Mouse (Mus musculus) layer of hippocampus, postnatal 36 days (tissue): ENCODE measurements around the gene Tctex1d2. TPM values are rescaled to one million over a fixed set of nuclear protein-coding genes. Genes with fewer than 3 reads are reported as not detected.
"Not testable (repeated sequence)": the region's sequence is repeated elsewhere in the genome, so short reads cannot be mapped to it uniquely, and the experiment has no call there.

Source experiments
- DNase-seq, 2 experiments: peaks; one replicate each; pipeline ENCODE4 v3.0.0; 2022
- total RNA-seq, 2 experiments: library from RNA; stranded (reverse); gene quantifications; 2 replicates each; pipeline ENCODE4 v1.2.3; 2021

Gene Tctex1d2
- total RNA-seq, 2 experiments from 2014 or later = 12.0 to 13.2 TPM

DNA sequence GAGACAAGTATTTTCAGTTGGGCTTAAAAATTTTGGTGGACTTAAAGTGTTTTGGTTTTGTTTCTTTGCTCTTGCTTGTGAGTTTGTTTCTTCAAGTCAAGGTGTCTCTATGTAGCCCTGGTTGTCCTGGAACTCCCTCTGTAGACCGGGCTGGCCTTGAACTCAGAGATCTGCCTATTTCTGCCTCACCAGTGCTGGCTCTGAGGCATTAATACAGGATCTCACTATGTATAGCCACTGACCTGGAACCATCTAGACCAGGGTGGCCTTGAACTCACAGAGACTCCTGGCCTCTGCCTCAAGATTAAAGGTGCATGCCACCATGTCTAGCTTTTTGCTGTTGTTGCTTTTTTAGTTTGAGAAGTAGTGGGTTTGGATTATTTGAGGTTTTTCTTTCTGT is 12.4 kb downstream of the Tctex1d2 start:
- DNase-seq = no peak

DNA sequence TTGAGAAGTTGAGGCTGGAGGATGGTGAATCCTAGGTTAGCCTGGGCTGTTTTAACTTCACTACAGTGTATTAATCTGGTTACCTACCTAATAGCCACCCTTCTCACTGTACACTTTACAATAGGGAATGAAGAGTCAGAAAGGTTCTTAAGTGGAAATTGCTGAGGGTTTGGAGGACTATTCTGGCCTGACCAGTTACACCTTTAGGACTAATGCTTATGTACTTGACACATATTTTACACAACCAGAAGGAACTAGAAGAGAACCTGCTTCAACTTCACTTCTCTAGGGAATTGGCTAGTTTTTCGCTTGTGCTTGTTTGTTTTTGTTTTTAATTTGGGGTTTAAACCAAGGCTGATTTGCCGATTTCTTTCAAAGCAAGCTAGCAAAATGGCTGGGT is 13.6 kb downstream of the Tctex1d2 start:
- no peak for DNase-seq

DNA sequence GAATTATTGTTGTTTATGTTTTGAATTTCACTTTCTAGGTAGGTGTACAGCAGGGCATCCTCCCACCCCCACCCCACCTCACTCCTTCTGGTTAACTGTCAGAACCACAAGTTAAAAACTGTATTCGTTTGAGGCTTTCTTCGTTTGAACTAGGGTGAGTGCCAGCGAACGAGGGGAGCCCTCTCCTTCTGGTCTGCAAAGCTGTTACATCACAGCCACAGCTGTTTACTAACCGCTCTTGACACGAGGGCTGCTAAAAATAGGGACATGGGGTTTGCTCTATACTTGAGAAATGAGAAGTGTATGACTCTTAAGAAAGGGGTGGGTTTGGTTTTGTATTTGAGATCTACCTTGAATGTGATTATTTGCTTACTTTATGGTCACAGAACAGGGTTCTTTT is 14.6 kb downstream of the Tctex1d2 start:
- DNase-seq = no peak

DNA sequence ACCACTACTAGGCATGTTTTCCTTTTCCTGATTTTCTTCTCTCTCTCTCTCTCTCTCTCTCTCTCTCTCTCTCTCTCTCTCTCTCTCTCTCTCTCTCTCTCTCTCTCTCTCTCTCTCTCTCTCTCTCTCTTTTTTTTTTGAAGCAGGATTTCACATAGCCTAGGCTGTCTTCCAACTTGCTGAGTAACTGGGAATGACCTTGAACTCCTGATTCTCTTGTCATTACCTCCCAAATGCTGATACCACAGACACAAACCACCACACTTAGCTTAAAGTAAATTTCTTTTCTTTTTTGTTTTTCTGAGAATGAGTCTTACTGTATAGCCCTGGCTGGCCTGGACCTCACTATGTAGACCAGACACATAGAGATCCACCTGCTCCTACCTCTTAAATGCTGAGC is 15.2 kb downstream of the Tctex1d2 start:
- DNase-seq = no peak

DNA sequence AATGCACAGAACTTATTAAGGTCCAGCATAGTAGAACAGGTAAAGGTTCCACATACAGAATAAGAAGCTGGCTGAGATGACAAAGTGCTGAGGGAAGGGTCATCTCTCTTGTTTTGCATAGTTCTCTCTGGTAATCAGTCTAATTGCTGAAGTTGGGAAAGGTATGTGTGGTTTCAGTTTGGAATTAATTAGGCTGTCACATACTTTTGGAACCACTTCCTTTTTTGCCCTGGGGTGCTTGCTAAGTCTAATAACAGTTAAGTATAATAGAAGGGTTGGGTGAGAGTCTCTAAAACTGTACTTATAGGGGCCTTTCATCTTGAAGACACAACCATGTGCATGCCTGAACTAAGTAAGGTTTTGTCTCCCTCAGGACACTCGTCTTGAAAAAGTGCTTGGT is 17.2 kb downstream of the Tctex1d2 start:
- DNase-seq = no peak

DNA sequence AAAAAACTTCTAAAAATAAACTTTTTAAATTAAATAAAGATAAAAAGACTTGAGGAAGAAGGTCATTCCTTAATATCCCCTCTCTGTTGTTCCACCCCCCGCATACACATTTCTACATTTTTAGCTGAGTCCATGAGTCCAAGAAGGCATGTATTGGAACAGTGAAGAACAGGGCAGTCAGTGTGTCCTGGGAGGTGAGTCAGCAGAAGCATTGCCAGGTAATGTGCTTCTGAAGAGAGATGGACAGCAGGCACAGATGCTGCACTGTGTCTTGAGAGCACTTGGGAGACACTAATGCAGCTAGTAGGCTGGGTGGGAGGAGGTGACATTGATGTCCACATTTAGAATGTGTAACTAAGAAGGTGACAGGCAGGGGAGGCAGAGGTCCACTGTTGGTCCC is 17.8 kb downstream of the Tctex1d2 start:
- DNase-seq = no peak

DNA sequence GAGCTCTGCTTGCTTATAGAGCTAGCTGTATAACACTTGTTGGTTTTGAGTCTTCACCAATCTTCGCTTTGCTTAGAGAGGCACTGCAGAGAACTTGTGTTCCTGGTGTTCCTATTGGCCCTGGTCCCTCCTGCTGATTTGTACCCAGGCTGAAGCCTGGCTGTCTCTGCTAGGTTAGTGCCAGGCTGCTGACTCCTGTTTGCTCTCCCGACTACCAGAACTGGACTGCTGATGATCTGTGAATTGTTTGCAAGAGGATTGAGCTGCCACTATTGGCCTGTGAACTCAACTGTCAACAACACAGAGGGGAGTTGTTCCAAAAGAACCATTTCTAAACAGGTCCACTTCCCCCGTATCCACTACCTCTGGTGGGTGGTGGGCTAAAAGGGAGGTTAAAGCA is 21.9 kb downstream of the Tctex1d2 start:
- no peak for DNase-seq

DNA sequence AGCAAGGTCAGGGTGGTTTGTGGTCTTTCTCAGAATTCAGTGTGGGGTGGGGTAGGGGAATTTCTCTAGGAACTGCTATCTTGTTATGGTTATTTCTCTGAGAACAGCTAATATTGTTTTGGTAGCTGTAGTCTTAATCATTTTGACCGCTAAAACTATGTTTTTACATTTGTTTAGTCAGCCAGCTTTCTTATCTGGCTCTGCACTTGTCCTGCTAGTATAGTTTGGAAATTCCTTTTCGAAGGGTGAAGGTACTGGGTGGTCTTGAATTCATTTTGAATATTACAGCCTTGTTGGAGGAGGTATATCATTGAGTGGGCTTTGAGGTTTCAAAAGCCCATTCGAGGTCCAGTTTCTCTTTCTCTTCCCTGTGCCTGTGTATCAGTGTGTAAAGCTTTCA is 25.1 kb downstream of the Tctex1d2 start:
- DNase-seq = not testable (repeated sequence)

DNA sequence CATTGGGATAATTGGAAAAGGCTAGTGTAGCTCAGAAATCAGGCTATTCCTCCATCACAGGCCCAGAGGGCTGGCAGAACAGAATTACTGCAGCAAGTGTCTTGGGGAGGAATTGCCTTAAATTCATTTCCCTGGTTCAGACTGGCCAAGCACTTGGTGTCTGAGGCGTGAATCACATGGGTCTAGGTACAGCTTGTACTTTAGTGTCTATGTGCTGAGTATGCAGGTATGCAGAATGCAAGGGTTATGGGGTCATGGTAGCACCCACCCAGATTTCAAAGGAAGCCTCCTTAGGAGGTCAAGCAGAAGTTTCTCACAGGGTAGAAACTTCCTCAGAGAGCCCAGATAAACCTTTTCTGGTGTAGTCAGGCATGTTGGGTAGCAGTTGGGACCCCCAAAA is 26.1 kb downstream of the Tctex1d2 start:
- no peak for DNase-seq

DNA sequence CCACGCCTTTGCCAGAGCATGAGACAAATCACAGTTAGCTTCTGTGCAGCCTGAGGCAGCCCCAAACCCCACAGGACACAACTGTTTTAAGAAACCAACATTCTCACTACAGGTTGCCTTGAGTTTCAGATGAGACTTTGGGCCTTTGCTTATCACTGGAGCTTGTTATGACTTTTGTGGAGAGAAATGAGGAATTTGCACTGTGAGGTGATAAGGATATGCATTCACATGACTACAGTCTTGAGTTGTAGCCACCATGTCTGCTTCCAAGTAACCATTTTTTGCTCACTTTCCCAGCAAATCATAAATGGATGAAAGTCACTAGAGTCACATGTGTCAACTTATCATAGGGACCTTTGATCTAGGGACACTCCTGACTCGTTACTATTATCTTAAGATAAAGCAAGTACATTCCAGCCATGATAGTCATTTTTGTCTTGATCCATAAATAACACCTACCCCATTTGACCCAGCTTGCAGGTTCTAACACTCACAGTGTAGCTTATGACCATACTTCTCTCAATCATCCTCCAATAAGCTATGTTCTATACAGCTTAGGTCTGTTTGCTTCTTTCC is 27.1 kb downstream of the Tctex1d2 start:
- no peak for DNase-seq

DNA sequence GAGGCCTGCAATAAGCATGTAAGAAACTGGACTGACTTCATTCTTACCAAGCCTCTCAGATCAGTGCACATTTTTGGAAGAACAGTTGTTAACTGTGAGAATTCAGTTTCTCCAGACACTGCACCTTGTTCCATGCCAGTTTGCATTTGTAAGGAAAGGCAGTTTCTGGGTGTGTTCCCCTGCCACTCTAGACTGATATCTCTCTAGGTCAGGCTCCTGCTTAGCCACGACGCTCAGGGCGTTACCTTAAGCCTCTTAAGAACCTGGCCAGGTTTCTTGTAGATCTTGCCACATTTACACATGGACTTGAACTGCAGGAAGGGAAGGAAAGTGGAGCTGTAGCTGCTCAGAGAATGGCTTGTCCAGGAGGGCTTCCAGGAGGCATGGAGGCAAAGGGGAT is 30.2 kb downstream of the Tctex1d2 start:
- no peak for DNase-seq

DNA sequence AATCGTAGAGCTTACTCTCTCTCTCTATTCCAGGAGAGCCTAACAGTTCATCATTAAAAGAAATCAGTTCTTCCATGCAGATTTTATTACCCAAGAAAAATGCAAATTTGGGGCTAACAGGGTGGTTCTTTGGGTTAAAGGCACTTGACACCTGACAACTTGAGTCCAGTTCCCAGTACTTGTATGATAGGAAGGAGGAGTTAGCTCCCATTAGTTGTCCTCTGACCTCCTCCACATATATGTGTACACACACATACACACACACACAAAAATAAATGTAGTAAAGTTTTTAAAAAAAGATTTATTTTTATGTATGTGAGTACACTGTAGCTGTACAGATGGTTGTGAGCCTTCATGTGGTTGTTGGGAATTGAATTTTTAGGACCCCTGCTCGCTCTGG is 30.6 kb downstream of the Tctex1d2 start:
- DNase-seq = no peak

DNA sequence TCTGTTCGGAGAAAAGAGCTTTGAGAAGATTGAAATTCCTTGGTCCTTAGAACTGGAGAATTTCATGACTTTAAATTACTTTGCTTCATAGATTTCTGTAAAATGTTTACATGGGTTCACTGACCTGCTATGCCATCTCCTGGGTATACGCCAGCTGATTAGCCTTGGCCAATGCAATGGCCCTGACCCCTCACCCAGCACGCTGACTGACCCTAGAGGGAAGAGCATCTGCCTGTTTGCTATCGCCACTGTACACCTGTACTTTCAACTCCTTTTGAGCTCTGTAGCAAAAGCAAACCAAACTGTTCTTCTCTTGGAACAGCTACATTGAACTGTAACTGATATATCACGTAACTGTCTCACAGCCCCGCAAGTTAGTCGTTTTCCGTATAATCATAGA is 33.6 kb downstream of the Tctex1d2 start:
- no peak for DNase-seq

DNA sequence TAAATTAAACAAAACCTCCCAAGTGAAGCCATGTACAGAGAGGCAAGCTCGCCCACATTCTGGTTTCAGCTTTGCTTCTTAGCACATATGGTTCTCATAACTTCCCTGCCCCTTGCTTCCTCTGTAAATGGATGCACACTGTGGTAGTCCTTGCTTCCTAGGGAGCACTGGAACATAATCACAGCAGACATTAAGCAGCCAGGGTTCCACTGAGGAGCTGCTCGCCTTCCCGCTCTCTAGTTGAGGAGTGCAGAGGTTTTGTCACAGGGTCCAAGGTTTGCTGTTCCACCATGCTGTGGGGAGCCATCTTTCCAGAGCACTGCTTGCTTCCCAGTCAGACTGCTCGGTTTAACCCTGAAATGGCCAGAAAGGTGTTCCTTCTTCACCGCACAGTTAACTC is 35.1 kb downstream of the Tctex1d2 start:
- no peak for DNase-seq

DNA sequence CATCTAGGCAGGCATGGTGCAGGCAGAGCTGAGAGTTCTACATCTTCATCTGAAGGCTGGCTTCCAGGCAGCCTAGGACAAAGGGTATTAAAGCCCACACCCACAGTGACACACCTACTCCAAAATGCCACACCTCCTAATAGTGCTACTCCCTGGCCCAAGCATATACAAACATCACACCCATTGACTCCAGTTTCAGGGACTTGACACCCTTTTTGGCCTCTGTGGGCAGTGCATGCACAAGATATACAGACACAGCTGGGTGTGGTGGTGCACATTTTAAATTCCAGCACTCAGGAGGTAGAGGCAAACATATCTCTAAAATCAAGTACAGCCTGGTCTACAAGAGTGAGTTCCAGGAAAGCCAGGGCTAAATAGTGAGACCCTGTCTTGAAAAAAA is 36.6 kb downstream of the Tctex1d2 start:
- no peak for DNase-seq

DNA sequence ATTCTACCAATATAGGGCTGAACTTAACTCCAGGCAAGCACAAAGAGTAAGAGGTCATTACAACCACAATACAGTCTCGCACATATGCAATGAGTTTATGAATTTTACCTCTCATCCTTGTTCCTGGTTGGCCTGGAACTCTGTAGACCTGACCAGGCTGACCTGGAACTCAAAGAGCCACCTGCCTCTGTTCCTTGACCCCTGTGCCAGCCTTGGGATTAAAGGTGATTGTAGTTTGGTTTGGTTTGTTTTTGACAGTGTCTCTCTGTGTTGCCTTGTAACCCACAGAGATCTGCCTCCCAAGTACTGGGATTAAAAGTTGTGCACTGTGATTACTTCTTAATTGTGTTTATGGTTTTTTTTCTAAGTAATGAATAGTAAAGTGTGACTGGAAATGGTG is 37.3 kb downstream of the Tctex1d2 start:
- DNase-seq = no peak

DNA sequence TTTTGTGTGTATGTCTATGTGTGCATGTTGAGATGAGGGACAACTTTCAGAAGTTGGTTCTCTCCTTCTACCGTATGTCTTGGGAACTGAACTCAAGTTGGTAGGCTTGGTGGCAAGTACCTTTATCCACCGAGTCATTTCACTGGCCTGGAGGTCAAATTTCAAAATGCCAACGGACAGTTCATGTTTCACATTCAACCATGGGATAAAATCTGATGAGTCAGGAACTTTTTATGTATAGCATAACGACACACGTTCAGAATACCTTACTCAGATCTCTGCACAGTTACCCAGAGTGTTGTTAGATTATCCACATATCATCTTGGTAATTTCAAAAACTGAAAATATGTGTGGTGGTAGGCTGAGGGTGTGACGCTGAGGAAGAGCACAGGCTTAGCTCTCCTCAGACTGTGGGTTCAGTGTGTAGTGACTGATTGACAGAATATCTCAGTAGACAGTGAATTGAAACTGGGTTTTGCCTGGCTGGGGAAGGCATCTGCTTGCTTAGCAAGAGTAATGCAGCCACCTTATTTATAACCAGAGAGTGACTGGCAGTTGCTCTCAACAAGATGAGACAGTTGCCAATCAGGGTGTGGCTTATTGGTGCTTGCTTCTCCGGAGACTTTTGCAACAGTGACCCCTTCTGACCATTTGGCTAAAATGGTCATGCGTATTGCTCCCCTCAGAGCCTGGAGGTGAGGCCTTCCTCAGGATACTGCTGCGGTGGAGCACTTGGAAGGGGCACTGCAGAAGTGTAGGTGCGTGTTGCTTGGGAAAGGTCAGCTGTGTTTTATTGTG is 38.3 kb downstream of the Tctex1d2 start:
- DNase-seq = peak; percentile 34 to 39

DNA sequence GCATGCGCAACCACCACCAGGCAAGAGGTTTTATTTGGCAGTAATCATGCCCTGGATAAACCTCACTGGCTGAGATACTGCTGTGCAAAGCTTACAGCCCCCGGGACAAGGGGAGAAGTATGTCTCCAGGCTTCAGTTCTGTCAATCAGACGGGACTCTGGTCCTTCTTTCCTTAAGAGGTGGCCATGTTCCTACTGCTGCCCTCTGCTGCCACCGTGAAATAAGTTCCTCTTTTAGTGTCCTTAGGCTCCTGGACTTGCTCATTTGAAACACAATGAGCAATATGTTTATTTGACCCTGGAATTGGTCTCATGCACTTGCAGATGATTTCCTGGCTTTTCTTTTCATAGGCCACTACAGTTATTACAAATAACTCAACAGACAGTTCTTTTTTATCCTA is 41.0 kb downstream of the Tctex1d2 start:
- DNase-seq = no peak

DNA sequence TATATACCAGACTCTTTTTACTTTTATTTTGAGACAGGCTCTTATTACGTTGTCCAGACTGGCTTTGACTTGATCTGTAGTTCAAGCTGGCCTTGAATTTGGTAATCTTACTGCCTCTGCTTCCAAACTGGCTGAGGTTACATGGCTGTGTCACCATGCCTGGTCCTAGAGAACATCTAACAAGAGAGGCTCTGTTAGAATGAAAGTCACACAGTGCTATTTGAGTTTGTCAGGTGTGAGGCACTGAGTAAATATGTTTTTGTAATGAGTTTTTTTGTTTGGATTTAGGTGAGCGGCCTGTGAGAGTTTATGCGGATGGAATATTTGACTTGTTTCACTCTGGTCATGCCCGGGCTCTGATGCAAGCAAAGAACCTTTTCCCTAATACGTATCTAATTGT is 42.2 kb downstream of the Tctex1d2 start:
- DNase-seq = no peak

DNA sequence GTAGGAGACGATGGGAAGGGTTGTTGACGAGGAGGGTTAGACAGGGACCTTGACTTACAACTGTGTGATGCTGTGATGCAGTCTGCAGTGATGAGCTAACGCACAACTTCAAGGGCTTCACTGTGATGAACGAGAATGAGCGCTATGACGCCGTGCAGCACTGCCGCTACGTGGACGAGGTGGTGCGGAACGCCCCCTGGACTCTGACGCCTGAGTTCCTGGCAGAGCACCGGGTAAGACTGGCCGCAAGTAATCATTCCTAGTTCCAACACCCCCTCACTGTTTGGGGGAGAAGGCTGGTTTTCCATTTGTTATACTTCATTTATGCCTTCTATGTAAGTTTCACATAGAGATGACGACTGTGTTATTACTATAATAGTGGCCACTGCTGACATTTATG is 43.4 kb downstream of the Tctex1d2 start:
- no peak for DNase-seq

DNA sequence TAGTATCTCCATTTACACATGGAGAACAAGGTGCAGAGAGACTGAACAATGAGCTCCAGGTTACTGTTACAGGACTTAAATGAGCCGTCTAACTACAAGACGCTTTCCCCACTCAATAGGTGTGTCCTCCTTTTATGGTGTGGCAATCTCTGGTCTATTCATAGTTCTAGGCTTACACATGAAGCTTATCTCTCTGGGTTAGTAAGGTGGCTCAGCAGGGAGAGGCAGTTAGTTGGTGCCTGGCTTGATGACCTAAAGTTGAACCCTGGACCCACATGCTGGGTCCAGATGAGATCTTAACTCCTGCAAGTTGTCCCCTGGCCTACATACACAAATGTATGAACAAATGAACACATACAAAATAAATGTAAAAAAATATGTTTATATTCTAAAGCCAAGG is 43.9 kb downstream of the Tctex1d2 start:
- DNase-seq = no peak

DNA sequence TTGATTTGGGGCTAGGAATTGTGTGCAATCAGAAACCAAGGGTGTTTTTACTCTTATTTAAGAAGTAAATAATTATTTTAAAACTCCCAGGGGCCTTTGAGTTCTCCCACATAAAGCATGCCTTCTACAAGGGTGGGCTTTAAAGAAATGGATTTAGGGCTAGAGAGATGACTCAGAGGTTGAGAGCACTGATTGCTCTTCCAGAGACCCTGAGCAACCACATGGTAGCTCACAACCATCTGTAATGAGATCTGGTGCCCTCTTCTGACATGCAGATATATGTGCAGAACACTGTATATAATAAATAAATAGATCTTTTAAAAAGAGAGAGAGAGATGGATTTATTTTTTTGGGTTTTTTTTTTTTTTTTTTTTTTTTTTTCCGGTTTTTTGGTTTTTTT is 45.4 kb downstream of the Tctex1d2 start:
- DNase-seq = no peak

DNA sequence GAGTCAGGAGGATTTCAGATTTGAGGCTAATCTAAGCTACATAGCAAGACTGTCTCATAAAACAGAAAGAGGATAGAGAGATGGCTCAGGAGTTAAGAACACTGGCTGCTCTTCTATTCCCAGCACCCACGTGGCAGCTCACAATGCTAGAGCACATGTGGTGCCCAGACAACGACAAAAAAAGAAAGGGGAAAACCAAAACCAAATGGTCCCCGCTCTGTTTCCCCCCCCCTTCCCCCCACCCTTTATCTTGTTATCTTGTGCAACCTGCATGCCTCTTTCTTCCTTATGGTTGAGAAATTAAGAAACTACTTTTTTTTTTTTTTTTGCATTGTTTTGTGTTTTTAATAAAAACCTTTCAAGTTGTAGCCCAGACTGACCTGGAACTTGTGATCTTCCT is 49.0 kb downstream of the Tctex1d2 start:
- DNase-seq = no peak

DNA sequence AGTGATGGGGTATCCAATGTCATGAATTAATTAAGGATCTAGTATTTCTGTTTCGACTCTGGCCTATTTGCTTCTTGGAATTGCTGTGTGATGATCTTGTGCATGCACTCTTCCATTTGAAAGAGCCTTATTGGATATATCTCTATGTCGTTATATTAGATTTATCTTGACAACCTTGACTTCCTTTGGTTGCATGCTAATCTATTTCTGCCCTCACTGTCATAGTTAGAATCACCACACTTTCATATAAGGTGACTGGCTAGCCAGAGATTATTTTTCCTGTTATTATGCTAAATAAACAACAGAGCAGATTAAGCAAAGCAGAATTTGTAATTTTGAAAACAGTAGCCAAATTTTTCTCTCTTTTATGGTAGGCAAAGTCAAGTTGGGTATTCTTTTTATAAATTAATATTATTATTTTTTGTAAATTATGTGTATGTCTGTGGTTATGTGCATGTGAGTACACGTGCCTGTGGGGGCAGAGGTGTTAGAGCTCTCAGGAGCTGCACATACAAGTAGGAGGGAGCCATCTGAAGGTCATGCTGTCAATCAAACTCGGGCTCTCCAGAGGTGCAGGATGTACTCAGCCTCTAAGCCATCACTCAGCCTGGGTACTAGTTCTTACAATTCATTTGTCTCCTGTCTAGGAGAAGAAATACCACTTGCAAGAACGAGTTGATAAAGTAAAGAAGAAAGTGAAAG is 50.1 kb downstream of the Tctex1d2 start:
- DNase-seq = no peak
